Mouse (Mus musculus) stomach, embryonic 14.5 days (tissue): ENCODE results near the gene Srd5a2. TPM values are rescaled to one million over a fixed set of nuclear protein-coding genes. Genes with fewer than 3 reads are reported as not detected.

Experiments used
- ATAC-seq: fragments of 200-750 bp; cut with Nextera tagmentation; 2 replicates; pipeline ENCODE4 v1.8.0; 2017; ENCODE audit warnings: low read depth, moderate TSS enrichment; ENCODE audit not compliant: insufficient number of reproducible peaks, insufficient read depth, low FRiP score
- H3K27ac ChIP-seq: fragments of 300-500 bp; sonication (generic); 2 replicates; pipeline ENCODE4 v1.5.1; 2014; ENCODE audit warnings: mild to moderate bottlenecking, low read length, moderate library complexity, mixed read lengths
- H3K27me3 ChIP-seq: fragments of 300-500 bp; sonication (generic); 2 replicates; pipeline ENCODE4 v1.6.1; 2014; ENCODE audit warnings: low read length, control low read depth, mixed read lengths; ENCODE audit not compliant: control insufficient read depth, insufficient read depth
- H3K36me3 ChIP-seq: fragments of 300-500 bp; sonication (generic); 2 replicates; pipeline ENCODE4 v1.6.1; 2014; ENCODE audit warnings: mild to moderate bottlenecking, control low read depth, low read length, moderate library complexity, mixed read lengths; ENCODE audit not compliant: control insufficient read depth, insufficient read depth
- H3K4me1 ChIP-seq: fragments of 300-500 bp; sonication (generic); 2 replicates; pipeline ENCODE4 v1.6.1; 2014; ENCODE audit warnings: low read length, control low read depth, mixed read lengths; ENCODE audit not compliant: control insufficient read depth, insufficient read depth
- H3K4me2 ChIP-seq: fragments of 300-500 bp; sonication (generic); replicated peaks from 2 replicates; pipeline ENCODE4 v1.6.1; 2014; ENCODE audit warnings: low read depth, low read length, control low read depth
- H3K4me3 ChIP-seq: fragments of 300-500 bp; sonication (generic); 2 replicates; pipeline ENCODE4 v1.5.1; 2014; ENCODE audit warnings: low read depth, low read length, control low read depth
- H3K9ac ChIP-seq: fragments of 300-500 bp; sonication (generic); replicated peaks from 2 replicates; pipeline ENCODE4 v1.6.1; 2014; ENCODE audit warnings: low read depth, mild to moderate bottlenecking, control low read depth, low read length, moderate library complexity, mixed read lengths
- H3K9me3 ChIP-seq: fragments of 300-500 bp; sonication (generic); 2 replicates; pipeline ENCODE4 v1.6.1; 2016; ENCODE audit warnings: low read depth, low read length, control low read depth; ENCODE audit not compliant: control insufficient read depth
- WGBS: fragments of 180-500 bp; shearing (Covaris S2); extraction: QIAGEN DNeasy Blood & Tissue Kit; methylation state at CpG from one replicate; pipeline ENCODE4 v1.1.7; 2014; 5-methylcytosine and 5-hydroxymethylcytosine counted together
- polyA plus RNA-seq: library from polyadenylated mRNA; unstranded; fragments of >200 nt; fragmentation: Nextera tagmentation; extraction: Ambion mirVana; gene quantifications from 2 replicates; pipeline ENCODE4 v1.2.1, GENCODE M21; 2014

The Srd5a2 gene
- polyA plus RNA-seq, 1 experiment from 2014 or later = not detected

- H3K27me3 ChIP-seq = no peaks in the 10 kb centered on the region
- H3K4me2 ChIP-seq = no peak overlapping the region
- no peak overlapping the region for H3K4me3 ChIP-seq
- H3K9me3 ChIP-seq = no peaks in the 10 kb centered on the region
- no peaks in the 10 kb centered on the region for H3K36me3 ChIP-seq
- ATAC-seq = no peak
- H3K9ac ChIP-seq = no peak overlapping the region
- WGBS = 77% methylated on average over 13 of the region's 13 CpGs
- no peak overlapping the region for H3K27ac ChIP-seq
- H3K4me1 ChIP-seq = no peaks in the 10 kb centered on the region
These were observed 51.6 kb downstream of the Srd5a2 start for GRCm38 (mm10) chr17:73995907-73996645.

- Histone ChIP-seq H3K9me3 (no peaks in the 10 kb centered on the region), H3K9ac (no peak overlapping the region), H3K4me2 (no peak overlapping the region), H3K4me1 (no peaks in the 10 kb centered on the region), H3K27ac (no peak overlapping the region), H3K27me3 (no peaks in the 10 kb centered on the region), H3K4me3 (no peak overlapping the region), H3K36me3 (no peaks in the 10 kb centered on the region)
- no peak for ATAC-seq
- WGBS = 82% methylated on average over 4 of the region's 4 CpGs
These were observed 56.5 kb downstream of the Srd5a2 start for GRCm38 (mm10) chr17:73991264-73991663.

GRCm38 (mm10) chr17:73986571-73986970 lies 61.1 kb downstream of the Srd5a2 start:
- no peak overlapping the region for H3K27ac ChIP-seq
- H3K9me3 ChIP-seq = no peaks in the 10 kb centered on the region
- 76% methylated on average over 2 of the region's 2 CpGs for WGBS
- no peaks in the 10 kb centered on the region for H3K36me3 ChIP-seq
- H3K9ac ChIP-seq = no peak overlapping the region
- no peaks in the 10 kb centered on the region for H3K4me1 ChIP-seq
- no peak overlapping the region for H3K4me2 ChIP-seq
- H3K27me3 ChIP-seq = no peaks in the 10 kb centered on the region
- no peak for ATAC-seq
- no peak overlapping the region for H3K4me3 ChIP-seq

- no peak for ATAC-seq
- H3K4me2 ChIP-seq = no peak overlapping the region
- H3K4me3 ChIP-seq = no peak overlapping the region
- H3K9me3 ChIP-seq = no peaks in the 10 kb centered on the region
- no peaks in the 10 kb centered on the region for H3K4me1 ChIP-seq
- 79% methylated on average over 4 of the region's 4 CpGs for WGBS
- H3K27me3 ChIP-seq = no peaks in the 10 kb centered on the region
- no peak overlapping the region for H3K9ac ChIP-seq
- no peak overlapping the region for H3K27ac ChIP-seq
- H3K36me3 ChIP-seq = no peaks in the 10 kb centered on the region
These were observed 61.8 kb downstream of the Srd5a2 start for GRCm38 (mm10) chr17:73985936-73986335.

GRCm38 (mm10) chr17:73984508-73984907 lies 63.2 kb downstream of the Srd5a2 start:
- Histone ChIP-seq H3K4me2 (no peak overlapping the region), H3K9me3 (no peaks in the 10 kb centered on the region), H3K4me3 (no peak overlapping the region), H3K36me3 (no peaks in the 10 kb centered on the region), H3K9ac (no peak overlapping the region), H3K27me3 (no peaks in the 10 kb centered on the region), H3K4me1 (no peaks in the 10 kb centered on the region), H3K27ac (no peak overlapping the region)
- peak; percentile 37; the same call in 1 of the 2 replicates for ATAC-seq
- 14% methylated on average over 4 of the region's 4 CpGs for WGBS

GRCm38 (mm10) chr17:73982871-73983270 lies 64.8 kb downstream of the Srd5a2 start:
- Histone ChIP-seq H3K4me1 (no peaks in the 10 kb centered on the region), H3K9me3 (no peaks in the 10 kb centered on the region), H3K4me2 (no peak overlapping the region), H3K27me3 (no peaks in the 10 kb centered on the region), H3K27ac (no peak overlapping the region), H3K9ac (no peak overlapping the region), H3K4me3 (no peak overlapping the region), H3K36me3 (no peaks in the 10 kb centered on the region)
- no peak for ATAC-seq
- WGBS = 88% methylated on average over 1 of the region's 1 CpGs

GRCm38 (mm10) chr17:73976066-73976465 lies 71.7 kb downstream of the Srd5a2 start:
- H3K36me3 ChIP-seq = no peaks in the 10 kb centered on the region
- no peak overlapping the region for H3K4me2 ChIP-seq
- no peak for ATAC-seq

GRCm38 (mm10) chr17:73972648-73973047 lies 75.1 kb downstream of the Srd5a2 start:
- no peak for ATAC-seq
- Histone ChIP-seq H3K9me3 (no peaks in the 10 kb centered on the region), H3K27me3 (no peaks in the 10 kb centered on the region), H3K9ac (no peak overlapping the region), H3K27ac (no peak overlapping the region), H3K4me2 (no peak overlapping the region), H3K36me3 (no peaks in the 10 kb centered on the region), H3K4me3 (no peak overlapping the region), H3K4me1 (no peaks in the 10 kb centered on the region)
- WGBS = 89% methylated on average over 11 of the region's 11 CpGs

More at GRCm38 (mm10) chr17:73976066-73976465, 71.7 kb downstream of the Srd5a2 start:
- H3K9ac ChIP-seq = no peak overlapping the region
- H3K4me3 ChIP-seq = no peak overlapping the region
- H3K27ac ChIP-seq = no peak overlapping the region
- H3K4me1 ChIP-seq = no peaks in the 10 kb centered on the region
- no peaks in the 10 kb centered on the region for H3K9me3 ChIP-seq
- no peaks in the 10 kb centered on the region for H3K27me3 ChIP-seq

- Histone ChIP-seq H3K27me3 (no peaks in the 10 kb centered on the region), H3K9me3 (no peaks in the 10 kb centered on the region), H3K36me3 (no peaks in the 10 kb centered on the region), H3K9ac (no peak overlapping the region), H3K27ac (no peak overlapping the region), H3K4me2 (no peak overlapping the region), H3K4me3 (no peak overlapping the region), H3K4me1 (no peaks in the 10 kb centered on the region)
- WGBS = 73% methylated on average over 4 of the region's 4 CpGs
- ATAC-seq = no peak
These were observed 76.4 kb downstream of the Srd5a2 start for GRCm38 (mm10) chr17:73971291-73971690.
